Mouse (Mus musculus) liver, embryonic 15.5 days (tissue): ENCODE results near the gene Foxj3. TPM values are rescaled to one million over a fixed set of nuclear protein-coding genes. Genes with fewer than 3 reads are reported as not detected.

Experiments
- ATAC-seq: fragments of 200-750 bp; cut with Nextera tagmentation; 2 replicates; pipeline ENCODE4 v1.8.0; 2017; ENCODE audit warnings: moderate number of reproducible peaks, mild to moderate bottlenecking, moderate library complexity; ENCODE audit not compliant: insufficient read depth
- H3K27ac ChIP-seq: fragments of 300-500 bp; sonication (generic); replicated peaks from 2 replicates; pipeline ENCODE4 v1.5.1; 2015; ENCODE audit warnings: mild to moderate bottlenecking, inconsistent platforms
- H3K27me3 ChIP-seq: fragments of 300-500 bp; sonication (generic); 2 replicates; pipeline ENCODE4 v1.6.1; 2015; ENCODE audit warnings: mild to moderate bottlenecking, inconsistent platforms
- H3K36me3 ChIP-seq: fragments of 300-500 bp; sonication (generic); replicated peaks from 2 replicates; pipeline ENCODE4 v1.6.1; 2015; ENCODE audit warnings: moderate library complexity, mild to moderate bottlenecking, inconsistent platforms
- H3K4me1 ChIP-seq: fragments of 300-500 bp; sonication (generic); replicated peaks from 2 replicates; pipeline ENCODE4 v1.6.1; 2015; ENCODE audit warnings: inconsistent platforms
- H3K4me2 ChIP-seq: fragments of 300-500 bp; sonication (generic); 2 replicates; pipeline ENCODE4 v1.6.1; 2015; ENCODE audit warnings: moderate library complexity, mild to moderate bottlenecking, inconsistent platforms
- H3K4me3 ChIP-seq: fragments of 300-500 bp; sonication (generic); replicated peaks from 2 replicates; pipeline ENCODE4 v1.5.1; 2015; ENCODE audit warnings: mild to moderate bottlenecking, inconsistent platforms
- H3K9ac ChIP-seq: fragments of 300-500 bp; sonication (generic); 2 replicates; pipeline ENCODE4 v1.6.1; 2015; ENCODE audit warnings: moderate library complexity, mild to moderate bottlenecking, inconsistent platforms
- H3K9me3 ChIP-seq: fragments of 300-500 bp; sonication (generic); replicated peaks from 2 replicates; pipeline ENCODE4 v1.6.1; 2016; ENCODE audit warnings: inconsistent platforms
- WGBS: fragments of 180-500 bp; shearing (Covaris S2); methylation state at CpG from one replicate; pipeline ENCODE4 v1.1.7; 2015; ENCODE audit warnings: mixed read lengths; ENCODE audit not compliant: insufficient replicate concordance; 5-methylcytosine and 5-hydroxymethylcytosine counted together
- polyA plus RNA-seq: library from polyadenylated mRNA; unstranded; fragments of >200 nt; fragmentation: Nextera tagmentation; extraction: Ambion mirVana; gene quantifications from 2 replicates; pipeline ENCODE4 v1.2.1, GENCODE M21; 2015

The Foxj3 gene
- polyA plus RNA-seq, 1 experiment from 2014 or later = 4.9 TPM

DNA sequence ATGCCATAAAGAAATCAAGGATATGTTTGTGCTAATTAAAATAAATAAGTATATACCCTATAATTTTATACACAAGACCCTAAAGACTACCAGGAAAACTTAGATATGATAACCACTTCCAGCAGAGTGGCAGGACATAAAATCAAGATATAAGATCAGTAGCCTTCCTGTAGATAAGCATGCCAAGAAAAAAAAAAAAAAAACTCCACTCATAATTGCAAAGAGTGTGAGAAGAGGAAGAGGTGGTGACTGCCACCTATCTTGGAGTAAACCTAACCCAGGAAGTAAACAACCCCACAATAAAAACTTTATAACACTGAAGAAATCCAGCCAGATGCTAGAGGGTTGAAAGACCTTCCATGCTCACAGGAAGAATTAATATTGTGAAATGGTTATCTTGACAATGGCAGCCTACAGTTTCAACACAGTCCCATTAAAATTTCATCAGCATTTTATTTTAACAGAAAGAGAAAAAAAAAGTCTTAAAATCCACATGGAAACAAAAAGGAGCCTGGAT lies 10.4 kb upstream of the Foxj3 start:
- Histone ChIP-seq H3K4me3 (no peak overlapping the region), H3K9ac (no peak overlapping the region), H3K36me3 (no peaks in the 10 kb centered on the region), H3K4me2 (no peak overlapping the region), H3K27me3 (no peaks in the 10 kb centered on the region), H3K27ac (no peak overlapping the region), H3K9me3 (no peaks in the 10 kb centered on the region), H3K4me1 (no peaks in the 10 kb centered on the region)
- ATAC-seq = no peak

DNA sequence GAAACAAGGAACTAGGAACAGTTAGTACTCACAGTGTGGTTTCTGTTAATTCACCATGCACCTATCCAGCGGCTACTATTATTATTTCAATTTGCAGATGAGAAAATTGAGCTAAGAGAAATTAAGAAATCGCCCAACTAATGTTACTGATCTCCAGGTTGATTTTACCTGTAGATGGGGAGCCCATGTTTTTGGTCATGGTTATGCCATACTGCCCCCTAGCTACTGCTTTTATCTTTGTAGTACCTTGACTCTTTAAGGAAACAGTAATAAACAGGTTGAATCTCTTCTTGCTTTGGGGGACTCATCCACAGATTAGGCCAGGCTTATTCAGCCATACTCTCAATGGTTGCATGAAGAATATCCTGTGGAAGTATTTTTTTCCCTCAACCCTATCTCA lies 5.0 kb upstream of the Foxj3 start:
- Histone ChIP-seq H3K4me1 (no peaks in the 10 kb centered on the region), H3K4me2 (no peak overlapping the region), H3K27ac (no peak overlapping the region), H3K9me3 (no peaks in the 10 kb centered on the region), H3K9ac (no peak overlapping the region), H3K27me3 (no peaks in the 10 kb centered on the region), H3K4me3 (no peak overlapping the region), H3K36me3 (no peaks in the 10 kb centered on the region)
- no peak for ATAC-seq
- 49% methylated on average over 2 of the region's 2 CpGs for WGBS

DNA sequence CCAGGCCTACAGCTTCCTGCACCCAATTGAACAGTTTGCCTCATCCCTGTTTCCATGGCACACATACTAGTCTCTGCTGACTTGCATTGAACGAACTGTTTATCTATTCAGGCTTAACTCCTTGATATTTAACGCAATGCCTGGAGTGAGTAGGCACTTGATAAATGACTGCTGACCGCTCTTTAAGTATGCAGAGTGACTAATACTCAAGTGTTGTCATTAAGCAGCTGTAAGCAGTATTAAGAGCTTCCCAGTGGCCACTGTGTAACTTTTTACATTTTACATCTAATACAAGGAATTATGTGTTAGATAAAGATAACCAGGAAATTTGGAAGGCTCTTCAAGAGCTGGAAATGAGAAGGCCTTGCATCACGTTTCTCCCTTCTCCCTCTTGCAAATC lies 1.7 kb upstream of the Foxj3 start:
- H3K4me2 ChIP-seq = no peak overlapping the region
- no peaks in the 10 kb centered on the region for H3K36me3 ChIP-seq
- H3K27me3 ChIP-seq = no peaks in the 10 kb centered on the region
- H3K27ac ChIP-seq = no peak overlapping the region
- peaks cover 22% of the 10 kb centered on the region for H3K4me1 ChIP-seq
- WGBS = 53% methylated on average over 4 of the region's 4 CpGs
- H3K4me3 ChIP-seq = no peak overlapping the region
- H3K9ac ChIP-seq = no peak overlapping the region
- no peak for ATAC-seq
- H3K9me3 ChIP-seq = no peaks in the 10 kb centered on the region

DNA sequence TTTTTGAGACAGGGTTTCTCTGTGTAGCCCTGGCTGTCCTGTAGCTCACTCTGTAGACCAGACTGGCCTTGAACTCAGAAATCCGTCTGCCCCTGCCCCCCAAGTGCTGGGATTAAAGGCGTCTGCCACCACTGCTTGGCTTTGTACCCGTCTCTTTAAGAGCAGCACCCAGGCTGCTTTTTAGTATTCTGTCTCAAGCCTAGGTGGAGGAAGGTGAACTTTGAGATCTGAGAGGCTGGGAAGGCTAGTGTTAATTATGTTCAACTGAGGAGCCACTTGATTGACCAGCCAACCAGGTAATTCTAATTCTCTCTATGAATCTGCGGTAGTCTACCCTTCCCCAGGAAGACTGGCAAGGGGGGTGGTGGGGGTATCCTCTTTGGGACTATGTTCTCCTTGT lies 632 bp downstream of the Foxj3 start:
- no peak overlapping the region for H3K9ac ChIP-seq
- no peak for ATAC-seq
- 67% methylated on average over 4 of the region's 4 CpGs for WGBS
- peaks cover 37% of the 10 kb centered on the region for H3K4me1 ChIP-seq
- no peaks in the 10 kb centered on the region for H3K9me3 ChIP-seq
- no peaks in the 10 kb centered on the region for H3K27me3 ChIP-seq
- no peak overlapping the region for H3K27ac ChIP-seq
- no peaks in the 10 kb centered on the region for H3K36me3 ChIP-seq
- no peak overlapping the region for H3K4me2 ChIP-seq
- H3K4me3 ChIP-seq = no peak overlapping the region

DNA sequence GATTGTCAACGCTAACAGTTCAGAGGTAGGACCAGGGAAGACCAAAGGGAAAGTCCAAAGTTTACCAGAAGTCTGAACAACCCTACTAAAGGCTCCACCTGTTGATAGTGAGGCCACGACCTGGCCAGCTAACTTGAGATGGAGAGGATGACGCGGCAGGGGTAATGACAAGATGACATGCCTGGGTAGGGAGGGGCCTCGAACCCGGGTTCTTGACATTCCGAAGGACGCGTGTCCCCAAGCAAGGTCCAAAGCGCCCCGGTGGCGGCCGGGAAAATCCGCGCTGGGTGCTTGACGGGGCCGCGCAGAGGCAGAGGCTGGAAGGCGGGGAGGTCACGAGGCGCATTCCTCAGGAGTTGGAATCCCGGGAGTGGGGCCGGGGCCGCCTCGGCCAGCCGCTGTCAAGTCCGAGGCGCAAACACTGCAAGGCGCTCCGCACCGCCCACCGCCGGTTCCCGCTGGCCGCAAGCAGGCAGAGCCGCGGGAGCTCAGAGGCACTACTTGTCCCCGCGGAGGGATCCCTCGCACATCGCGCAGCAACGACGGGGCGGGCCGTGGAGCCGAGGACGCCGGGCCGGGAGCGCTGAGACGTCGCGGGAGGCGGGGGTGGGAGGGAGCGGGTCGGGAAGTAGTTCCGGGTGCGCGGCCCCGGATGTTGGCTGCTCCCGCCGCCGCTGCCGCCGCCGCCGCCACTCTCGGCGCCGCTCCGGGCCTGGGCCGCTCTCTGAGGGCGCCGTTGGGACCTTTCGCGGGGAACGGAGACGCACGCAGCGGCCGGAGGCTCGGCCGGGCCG lies 2.4 kb downstream of the Foxj3 start, which contains the start of gene Frg2f1:
TSS of gene Frg2f1 (minus strand) at position 499 of the 794 bp plus-strand sequence.
- H3K27ac ChIP-seq = peak within 1 kb of the TSS; percentile 89
- under 1% methylated on average over 85 of the region's 85 CpGs for WGBS
- ATAC-seq = peak; percentile 95
- peak within 1 kb of the TSS; percentile 89 for H3K9ac ChIP-seq
- H3K4me3 ChIP-seq = peak within 1 kb of the TSS; percentile 94
- H3K4me1 ChIP-seq = peaks cover 41% of the 10 kb centered on the region
- no peaks in the 10 kb centered on the region for H3K27me3 ChIP-seq
- peak within 1 kb of the TSS; percentile 97 for H3K4me2 ChIP-seq
- H3K9me3 ChIP-seq = no peaks in the 10 kb centered on the region
- no peaks in the 10 kb centered on the region for H3K36me3 ChIP-seq

DNA sequence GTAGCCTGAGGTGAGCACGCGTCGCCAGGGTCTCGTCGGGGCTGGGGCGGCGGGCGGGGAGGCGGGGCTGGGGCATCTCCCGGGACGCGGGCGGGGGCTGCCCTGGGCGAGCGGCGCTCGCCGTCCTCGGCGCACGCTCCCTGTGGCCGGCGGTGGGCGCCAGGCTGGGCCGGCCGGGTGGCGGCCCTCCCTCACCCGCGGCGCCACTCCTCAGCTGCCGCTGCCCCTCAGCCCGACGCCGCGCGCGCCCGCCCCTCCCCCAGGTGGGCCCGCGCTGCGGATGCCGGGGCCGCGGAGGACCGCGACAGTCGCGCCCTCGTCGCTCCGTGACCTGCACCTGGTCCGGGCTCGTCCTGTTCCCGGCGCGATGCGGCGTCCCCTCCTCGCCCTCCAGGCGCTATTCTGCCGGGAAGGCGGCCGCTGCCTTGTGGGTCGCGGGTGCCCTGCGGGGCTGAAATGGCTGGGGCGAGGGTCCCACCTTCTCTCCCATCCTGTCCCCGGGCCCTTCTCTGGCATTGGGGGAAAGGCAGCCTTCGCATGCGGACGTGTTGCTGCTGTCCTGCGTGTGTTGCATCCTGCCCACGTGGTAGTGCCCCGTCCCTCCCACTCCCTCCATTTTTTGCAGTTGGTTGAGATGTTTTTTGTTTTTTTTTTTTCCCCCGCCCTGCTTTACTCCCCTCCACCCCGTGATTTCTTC lies 3.2 kb downstream of the Foxj3 start:
- Histone ChIP-seq H3K27ac (peak overlapping the region; percentile 89), H3K9ac (peak overlapping the region; percentile 89), H3K4me3 (peak overlapping the region; percentile 94), H3K9me3 (no peaks in the 10 kb centered on the region), H3K4me2 (peak overlapping the region; percentile 97), H3K36me3 (no peaks in the 10 kb centered on the region), H3K4me1 (peaks cover 41% of the 10 kb centered on the region), H3K27me3 (no peaks in the 10 kb centered on the region)
- WGBS = under 1% methylated on average over 68 of the region's 76 CpGs
- ATAC-seq = peak; percentile 74

DNA sequence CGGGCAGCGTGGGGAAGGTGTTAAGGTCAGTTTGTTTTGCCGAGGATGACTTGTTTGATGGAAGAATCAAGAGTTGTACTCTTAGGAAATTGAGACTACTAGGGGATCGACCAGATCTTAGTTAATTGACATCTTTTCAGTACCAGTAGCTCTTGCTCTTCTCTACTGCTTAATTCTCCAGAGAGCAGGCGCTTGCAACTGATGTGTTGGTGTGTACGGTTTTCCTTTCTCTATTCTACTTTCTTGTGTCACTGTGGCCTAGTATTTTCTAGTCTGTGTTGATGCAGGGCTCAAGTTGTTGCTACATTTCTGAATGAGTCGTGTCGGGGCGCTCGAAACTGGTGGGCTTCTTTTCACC lies 3.7 kb downstream of the Foxj3 start:
- H3K4me3 ChIP-seq = peak overlapping the region; percentile 94
- H3K9me3 ChIP-seq = no peaks in the 10 kb centered on the region
- H3K4me2 ChIP-seq = peak overlapping the region; percentile 97
- H3K4me1 ChIP-seq = peaks cover 41% of the 10 kb centered on the region
- H3K27me3 ChIP-seq = no peaks in the 10 kb centered on the region
- ATAC-seq = no peak
- peak overlapping the region; percentile 45; the same call in 1 of the 2 replicates for H3K27ac ChIP-seq
- peak overlapping the region; percentile 89 for H3K9ac ChIP-seq
- WGBS = 10% methylated on average over 10 of the region's 10 CpGs
- no peaks in the 10 kb centered on the region for H3K36me3 ChIP-seq

DNA sequence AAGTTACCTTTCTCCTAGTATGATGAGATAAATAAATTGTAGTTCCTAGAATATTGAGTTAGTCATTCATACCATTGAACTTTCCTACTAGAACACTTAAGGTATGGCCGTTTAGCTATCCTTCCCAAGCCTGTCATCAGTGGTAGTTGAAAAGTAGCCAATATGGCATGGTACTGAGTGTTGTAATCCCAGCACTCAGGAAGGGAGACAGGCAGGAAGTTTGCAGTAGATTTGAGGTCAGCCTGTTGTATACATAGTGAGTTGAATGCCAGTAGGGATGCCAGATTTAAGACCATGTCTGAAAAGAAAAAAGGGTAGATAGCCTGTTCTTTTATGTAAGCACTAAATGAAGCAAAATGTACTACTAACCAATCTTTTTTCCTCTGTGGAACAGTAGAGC lies 14.1 kb downstream of the Foxj3 start:
- Histone ChIP-seq H3K4me1 (peaks cover 11% of the 10 kb centered on the region; the same call in 1 of the 2 replicates), H3K4me3 (no peak overlapping the region), H3K27me3 (no peaks in the 10 kb centered on the region), H3K27ac (no peak overlapping the region), H3K9ac (no peak overlapping the region), H3K4me2 (no peak overlapping the region), H3K36me3 (no peaks in the 10 kb centered on the region), H3K9me3 (no peaks in the 10 kb centered on the region)
- no peak; the same call in 1 of the 2 replicates for ATAC-seq
- 44% methylated on average over 1 of the region's 1 CpGs for WGBS

DNA sequence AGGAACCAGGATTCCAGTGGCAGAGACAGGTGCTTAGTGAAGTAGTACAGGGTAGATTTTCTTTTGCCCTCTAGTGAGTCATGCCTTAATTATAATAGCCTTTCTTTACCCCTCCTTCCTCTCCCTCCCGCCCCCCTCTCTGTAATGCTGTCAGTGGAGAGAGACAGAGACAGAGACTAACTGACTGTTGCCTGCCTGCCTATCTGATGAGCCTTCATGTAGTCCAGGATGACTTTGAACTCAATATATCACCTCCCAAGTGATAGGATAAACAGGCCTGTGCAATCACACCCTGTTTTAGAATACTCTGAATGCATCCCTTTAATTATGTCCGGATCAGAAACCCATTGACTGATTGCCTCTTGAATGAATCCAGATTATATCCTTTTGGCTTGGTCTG lies 18.7 kb downstream of the Foxj3 start:
- ATAC-seq = no peak
- H3K27ac ChIP-seq = no peak overlapping the region
- no peaks in the 10 kb centered on the region for H3K36me3 ChIP-seq
- no peak overlapping the region for H3K4me2 ChIP-seq
- 65% methylated on average over 2 of the region's 2 CpGs for WGBS
- no peak overlapping the region for H3K9ac ChIP-seq
- no peaks in the 10 kb centered on the region for H3K27me3 ChIP-seq
- no peak overlapping the region for H3K4me3 ChIP-seq
- no peaks in the 10 kb centered on the region for H3K9me3 ChIP-seq
- H3K4me1 ChIP-seq = peaks cover 11% of the 10 kb centered on the region; the same call in 1 of the 2 replicates

DNA sequence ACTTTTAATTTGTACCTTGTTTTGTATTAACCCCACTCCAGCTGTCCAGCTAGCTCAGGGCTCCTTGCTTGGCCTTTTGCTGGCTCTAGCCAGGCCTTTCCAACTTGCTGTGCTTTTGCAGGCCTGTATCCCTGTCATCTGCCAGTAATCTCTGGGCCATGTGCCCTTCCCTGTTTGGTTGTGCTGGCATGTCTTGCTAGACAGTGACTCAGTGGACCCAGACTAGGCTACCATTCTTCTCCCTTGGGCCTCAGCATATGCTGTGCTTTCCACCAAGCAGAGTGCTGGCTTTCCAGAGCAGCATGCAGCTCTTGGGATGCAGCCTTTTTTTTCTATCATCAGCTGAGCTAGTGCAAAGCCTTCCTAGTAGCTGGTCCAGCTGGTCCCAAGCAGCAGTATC lies 26.3 kb downstream of the Foxj3 start:
- peaks cover 14% of the 10 kb centered on the region for H3K36me3 ChIP-seq
- no peak for ATAC-seq
- no peaks in the 10 kb centered on the region for H3K4me1 ChIP-seq
- no peak overlapping the region for H3K4me2 ChIP-seq
- H3K4me3 ChIP-seq = no peak overlapping the region
- no peak overlapping the region for H3K27ac ChIP-seq
- H3K9me3 ChIP-seq = 0 out of 2 replicates have a peak, but pooled peaks cover 4% of the 10 kb centered on the region
- H3K27me3 ChIP-seq = no peaks in the 10 kb centered on the region
- no peak overlapping the region for H3K9ac ChIP-seq

DNA sequence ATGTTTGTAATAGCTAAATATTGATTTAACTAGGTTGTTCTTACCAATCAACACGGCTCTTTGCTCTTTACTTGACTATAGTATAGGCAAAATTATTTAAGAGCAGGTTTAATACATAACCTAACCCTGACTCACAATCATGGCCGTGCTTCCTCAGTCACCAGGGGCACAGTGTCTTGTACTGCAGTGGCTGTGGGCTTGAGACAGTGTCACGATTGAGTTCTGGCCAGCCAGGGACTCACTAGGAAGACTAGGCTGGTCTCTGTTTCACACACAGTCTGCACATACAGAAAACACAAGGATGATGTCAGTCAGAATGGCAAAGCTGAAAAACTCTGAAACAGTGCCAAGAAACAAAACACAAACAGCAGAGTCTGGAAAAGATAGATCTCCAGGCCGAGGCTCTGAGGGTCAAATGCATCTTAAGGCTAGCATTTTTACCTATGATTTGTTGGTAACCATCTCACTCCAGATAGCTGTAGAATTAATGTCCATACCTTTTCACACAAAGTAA lies 29.6 kb downstream of the Foxj3 start:
- 68% methylated on average over 4 of the region's 4 CpGs for WGBS
- Histone ChIP-seq H3K9ac (no peak overlapping the region), H3K9me3 (0 out of 2 replicates have a peak, but pooled peaks cover 4% of the 10 kb centered on the region), H3K36me3 (peaks cover 14% of the 10 kb centered on the region), H3K4me2 (no peak overlapping the region), H3K4me1 (no peaks in the 10 kb centered on the region; the same call in 1 of the 2 replicates), H3K27me3 (no peaks in the 10 kb centered on the region), H3K27ac (no peak overlapping the region), H3K4me3 (no peak overlapping the region)
- ATAC-seq = no peak
